Mouse (Mus musculus): ENCODE data around the gene Atg4b. TPM values are rescaled to one million over a fixed set of nuclear protein-coding genes. Genes with fewer than 3 reads are reported as not detected.

The Atg4b gene
- polyA plus RNA-seq, 1 experiment from 2014 or later: 61.7 TPM

GRCm38 (mm10) chr1:93801741-93802238 lies 50.5 kb downstream of the Atg4b start, which contains the start of gene Dtymk:
Gene Dtymk (minus strand): TSS chr1:93801934.
- peaks cover 7% of the 10 kb centered on the region; the same call in 1 of the 2 replicates for H3K4me1 ChIP-seq (replicated peaks; ENCODE audit: control insufficient read depth, insufficient read depth)
- H3K27me3 ChIP-seq (ENCODE audit: control insufficient read depth, insufficient read depth, low read length): no peaks in the 10 kb centered on the region
- under 1% methylated on average over 42 of the region's 42 CpGs for WGBS
- peak within 1 kb of the TSS; percentile 64 for H3K4me3 ChIP-seq (ENCODE audit: low read depth, low read length)
- peak; percentile 95 for DNase-seq (ENCODE audit: low spot score)
- TF ChIP-seq CTCF (IDR thresholded peaks at IDR 0.05; ENCODE audit: low read depth) (peak; percentile 73), EP300 (optimal IDR thresholded peaks at IDR 0.05) (no peak)
- peak within 1 kb of the TSS; percentile 74 for H3K4me2 ChIP-seq (replicated peaks; ENCODE audit: low read depth)
- ATAC-seq (ENCODE audit: low FRiP score, low TSS enrichment): peak; percentile 68
- H3K36me3 ChIP-seq (ENCODE audit: control insufficient read depth, insufficient read depth, low read length): 0 out of 2 replicates have a peak, but pooled peaks cover 2% of the 10 kb centered on the region
- H3K9me3 ChIP-seq (ENCODE audit: control insufficient read depth, low read length): no peaks in the 10 kb centered on the region
- H3K27ac ChIP-seq (replicated peaks): peak within 1 kb of the TSS; percentile 76
- peak within 1 kb of the TSS; percentile 75 for H3K9ac ChIP-seq (ENCODE audit: low read length)

- TF ChIP-seq EP300 (optimal IDR thresholded peaks at IDR 0.05): no peak
- no peak for TF ChIP-seq CTCF (IDR thresholded peaks at IDR 0.05; ENCODE audit: low read depth)
- DNase-seq (ENCODE audit: low spot score): no peak
- no peak overlapping the region; the same call in 1 of the 2 replicates for H3K4me3 ChIP-seq (ENCODE audit: low read depth, low read length)
- 61% methylated on average over 5 of the region's 5 CpGs for WGBS
- ATAC-seq (ENCODE audit: low FRiP score, low TSS enrichment): no peak
- peak overlapping the region; percentile 83 for H3K4me2 ChIP-seq (replicated peaks; ENCODE audit: low read depth)
- peak overlapping the region; percentile 64; the same call in 1 of the 2 replicates for H3K9ac ChIP-seq (ENCODE audit: low read length)
- H3K36me3 ChIP-seq (ENCODE audit: control insufficient read depth, insufficient read depth, low read length): 0 out of 2 replicates have a peak, but pooled peaks cover 2% of the 10 kb centered on the region
- H3K27ac ChIP-seq (replicated peaks): peak overlapping the region; percentile 76
- peaks cover 7% of the 10 kb centered on the region; the same call in 1 of the 2 replicates for H3K4me1 ChIP-seq (replicated peaks; ENCODE audit: control insufficient read depth, insufficient read depth)
- H3K27me3 ChIP-seq (ENCODE audit: control insufficient read depth, insufficient read depth, low read length): no peaks in the 10 kb centered on the region
- H3K9me3 ChIP-seq (ENCODE audit: control insufficient read depth, low read length): no peaks in the 10 kb centered on the region
These were observed 51.5 kb downstream of the Atg4b start for GRCm38 (mm10) chr1:93802771-93803170.

GRCm38 (mm10) chr1:93803556-93804507 lies 52.5 kb downstream of the Atg4b start, which contains the start of gene Ing5:
Gene Ing5 (plus strand): TSS chr1:93803965.
- Histone ChIP-seq H3K4me3 (ENCODE audit: low read depth, low read length) (peak within 1 kb of the TSS; percentile 75), H3K9ac (ENCODE audit: low read length) (peak within 1 kb of the TSS; percentile 92), H3K27me3 (ENCODE audit: control insufficient read depth, insufficient read depth, low read length) (no peaks in the 10 kb centered on the region), H3K27ac (replicated peaks) (peak within 1 kb of the TSS; percentile 98), H3K9me3 (ENCODE audit: control insufficient read depth, low read length) (no peaks in the 10 kb centered on the region), H3K36me3 (ENCODE audit: control insufficient read depth, insufficient read depth, low read length) (peaks cover 3% of the 10 kb centered on the region), H3K4me2 (replicated peaks; ENCODE audit: low read depth) (peak within 1 kb of the TSS; percentile 83), H3K4me1 (replicated peaks; ENCODE audit: control insufficient read depth, insufficient read depth) (peaks cover 7% of the 10 kb centered on the region; the same call in 1 of the 2 replicates)
- ATAC-seq (ENCODE audit: low FRiP score, low TSS enrichment) (peak; percentile 94), DNase-seq (ENCODE audit: low spot score) (peak; percentile 100)
- TF ChIP-seq CTCF (IDR thresholded peaks at IDR 0.05; ENCODE audit: low read depth): peak; percentile 96
- no peak for TF ChIP-seq EP300 (optimal IDR thresholded peaks at IDR 0.05)
- under 1% methylated on average over 87 of the region's 94 CpGs for WGBS

- TF ChIP-seq EP300 (optimal IDR thresholded peaks at IDR 0.05): no peak
- TF ChIP-seq CTCF (IDR thresholded peaks at IDR 0.05; ENCODE audit: low read depth): no peak
- Histone ChIP-seq H3K4me3 (ENCODE audit: low read depth, low read length) (peak overlapping the region; percentile 75; the same call in 1 of the 2 replicates), H3K9ac (ENCODE audit: low read length) (no peak overlapping the region), H3K4me2 (replicated peaks; ENCODE audit: low read depth) (peak overlapping the region; percentile 83), H3K4me1 (replicated peaks; ENCODE audit: control insufficient read depth, insufficient read depth) (peaks cover 7% of the 10 kb centered on the region; the same call in 1 of the 2 replicates), H3K27me3 (ENCODE audit: control insufficient read depth, insufficient read depth, low read length) (no peaks in the 10 kb centered on the region), H3K9me3 (ENCODE audit: control insufficient read depth, low read length) (no peaks in the 10 kb centered on the region), H3K36me3 (ENCODE audit: control insufficient read depth, insufficient read depth, low read length) (peaks cover 7% of the 10 kb centered on the region), H3K27ac (replicated peaks) (no peak overlapping the region)
- ATAC-seq (ENCODE audit: low FRiP score, low TSS enrichment) (no peak), DNase-seq (ENCODE audit: low spot score) (no peak)
- WGBS: 68% methylated on average over 4 of the region's 4 CpGs
These were observed 53.5 kb downstream of the Atg4b start for GRCm38 (mm10) chr1:93804818-93805217.

- WGBS: 63% methylated on average over 5 of the region's 5 CpGs
- Histone ChIP-seq H3K9me3 (ENCODE audit: control insufficient read depth, low read length) (no peaks in the 10 kb centered on the region), H3K4me2 (replicated peaks; ENCODE audit: low read depth) (no peak overlapping the region; the same call in 1 of the 2 replicates), H3K27ac (replicated peaks) (no peak overlapping the region), H3K4me1 (replicated peaks; ENCODE audit: control insufficient read depth, insufficient read depth) (peaks cover 7% of the 10 kb centered on the region; the same call in 1 of the 2 replicates), H3K36me3 (ENCODE audit: control insufficient read depth, insufficient read depth, low read length) (peaks cover 7% of the 10 kb centered on the region), H3K9ac (ENCODE audit: low read length) (0 out of 2 replicates have a peak overlapping the region, but pooled peaks have one; percentile 2), H3K4me3 (ENCODE audit: low read depth, low read length) (no peak overlapping the region), H3K27me3 (ENCODE audit: control insufficient read depth, insufficient read depth, low read length) (no peaks in the 10 kb centered on the region)
- no peak for ATAC-seq (ENCODE audit: low FRiP score, low TSS enrichment)
- no peak for DNase-seq (ENCODE audit: low spot score)
- TF ChIP-seq CTCF (IDR thresholded peaks at IDR 0.05; ENCODE audit: low read depth) (no peak), EP300 (optimal IDR thresholded peaks at IDR 0.05) (no peak)
These were observed 54.1 kb downstream of the Atg4b start for GRCm38 (mm10) chr1:93805221-93805951.

All from stomach, postnatal 0 days (tissue).